Mouse (Mus musculus) midbrain, embryonic 14.5 days (tissue): ENCODE measurements around the gene Pold4. TPM values are rescaled to one million over a fixed set of nuclear protein-coding genes. Genes with fewer than 3 reads are reported as not detected.

ENCODE experiments used
- ATAC-seq: fragments of 200-750 bp; cut with Nextera tagmentation; 2 replicates; pipeline ENCODE4 v1.8.0; 2017; ENCODE audit warnings: moderate number of reproducible peaks, moderate library complexity; ENCODE audit not compliant: low FRiP score, low TSS enrichment
- DNase-seq: peaks from one replicate; pipeline ENCODE4 v3.0.0-alpha.2; 2015
- H3K27ac ChIP-seq: fragments of 300-500 bp; sonication (generic); replicated peaks from 2 replicates; pipeline ENCODE4 v1.5.1; 2014; ENCODE audit warnings: mild to moderate bottlenecking, low read depth, low read length, moderate library complexity
- H3K27me3 ChIP-seq: fragments of 300-500 bp; sonication (generic); 2 replicates; pipeline ENCODE4 v1.6.1; 2014; ENCODE audit warnings: low read length, control low read depth, mixed read lengths; ENCODE audit not compliant: control insufficient read depth, insufficient read depth
- H3K36me3 ChIP-seq: fragments of 300-500 bp; sonication (generic); 2 replicates; pipeline ENCODE4 v1.6.1; 2014; ENCODE audit warnings: low read length, control low read depth; ENCODE audit not compliant: control insufficient read depth, insufficient read depth
- H3K4me1 ChIP-seq: fragments of 300-500 bp; sonication (generic); 2 replicates; pipeline ENCODE4 v1.6.1; 2014; ENCODE audit warnings: mild to moderate bottlenecking, antibody characterized with exemption, low read length, control low read depth; ENCODE audit not compliant: control insufficient read depth, insufficient read depth
- H3K4me2 ChIP-seq: fragments of 300-500 bp; sonication (generic); 2 replicates; pipeline ENCODE4 v1.6.1; 2014; ENCODE audit warnings: mild to moderate bottlenecking, low read length, moderate library complexity
- H3K4me3 ChIP-seq: fragments of 300-500 bp; sonication (generic); replicated peaks from 2 replicates; pipeline ENCODE4 v1.5.1; 2014; ENCODE audit warnings: low read depth, low read length
- H3K9ac ChIP-seq: fragments of 300-500 bp; sonication (generic); replicated peaks from 2 replicates; pipeline ENCODE4 v1.6.1; 2014; ENCODE audit warnings: mild to moderate bottlenecking, low read length, moderate library complexity
- H3K9me3 ChIP-seq: fragments of 300-500 bp; sonication (generic); 2 replicates; pipeline ENCODE4 v1.6.1; 2016; ENCODE audit warnings: low read length, control low read depth, mixed read lengths; ENCODE audit not compliant: control insufficient read depth
- WGBS: fragments of 180-500 bp; shearing (Covaris S2); extraction: QIAGEN DNeasy Blood & Tissue Kit; methylation state at CpG from one replicate; pipeline ENCODE4 v1.1.7; 2014; 5-methylcytosine and 5-hydroxymethylcytosine counted together
- polyA plus RNA-seq: library from polyadenylated mRNA; unstranded; fragments of >200 nt; fragmentation: Nextera tagmentation; extraction: Ambion mirVana; gene quantifications from 2 replicates; pipeline ENCODE4 v1.2.1, GENCODE M21; 2014

Pold4 gene
- polyA plus RNA-seq, 1 experiment from 2014 or later: 18.5 TPM

GRCm38 (mm10) chr19:4219943-4220342, 11.8 kb upstream of the Pold4 start:
- H3K27ac ChIP-seq: no peak overlapping the region
- ATAC-seq (no peak), DNase-seq (no peak)
- H3K4me3 ChIP-seq: no peak overlapping the region
- H3K4me2 ChIP-seq: no peak overlapping the region
- WGBS: 86% methylated on average over 6 of the region's 6 CpGs
- 0 out of 2 replicates have a peak, but pooled peaks cover 4% of the 10 kb centered on the region for H3K4me1 ChIP-seq
- no peak overlapping the region for H3K9ac ChIP-seq
- no peaks in the 10 kb centered on the region for H3K9me3 ChIP-seq
- H3K36me3 ChIP-seq: no peaks in the 10 kb centered on the region
- H3K27me3 ChIP-seq: peaks cover 22% of the 10 kb centered on the region

- no peaks in the 10 kb centered on the region for H3K4me1 ChIP-seq
- no peak for DNase-seq
- no peak overlapping the region for H3K4me3 ChIP-seq
- no peaks in the 10 kb centered on the region for H3K9me3 ChIP-seq
- ATAC-seq: no peak
- H3K4me2 ChIP-seq: no peak overlapping the region
- 53% methylated on average over 4 of the region's 4 CpGs for WGBS
- H3K9ac ChIP-seq: no peak overlapping the region
- H3K27me3 ChIP-seq: peaks cover 17% of the 10 kb centered on the region
- H3K36me3 ChIP-seq: no peaks in the 10 kb centered on the region
- H3K27ac ChIP-seq: no peak overlapping the region
Observed at GRCm38 (mm10) chr19:4220416-4220815, 11.3 kb upstream of the Pold4 start.

GRCm38 (mm10) chr19:4220957-4221743, 10.5 kb upstream of the Pold4 start:
- ATAC-seq (no peak), DNase-seq (peak; percentile 12)
- Histone ChIP-seq H3K36me3 (no peaks in the 10 kb centered on the region), H3K27ac (no peak overlapping the region), H3K9ac (no peak overlapping the region), H3K4me2 (no peak overlapping the region), H3K9me3 (no peaks in the 10 kb centered on the region), H3K27me3 (peaks cover 10% of the 10 kb centered on the region), H3K4me3 (no peak overlapping the region), H3K4me1 (no peaks in the 10 kb centered on the region)
- WGBS: 43% methylated on average over 14 of the region's 14 CpGs

- no peak for DNase-seq
- Histone ChIP-seq H3K27me3 (0 out of 2 replicates have a peak, but pooled peaks cover under 1% of the 10 kb centered on the region), H3K4me1 (no peaks in the 10 kb centered on the region), H3K9me3 (no peaks in the 10 kb centered on the region), H3K36me3 (no peaks in the 10 kb centered on the region), H3K9ac (no peak overlapping the region), H3K4me2 (no peak overlapping the region), H3K4me3 (no peak overlapping the region), H3K27ac (no peak overlapping the region)
- ATAC-seq: no peak
- WGBS: 81% methylated on average over 11 of the region's 11 CpGs
Observed at GRCm38 (mm10) chr19:4222165-4222564, 9.5 kb upstream of the Pold4 start.

- no peaks in the 10 kb centered on the region for H3K27me3 ChIP-seq
- H3K36me3 ChIP-seq: no peaks in the 10 kb centered on the region
- H3K4me3 ChIP-seq: no peak overlapping the region
- H3K27ac ChIP-seq: no peak overlapping the region
- ATAC-seq: no peak
- H3K9me3 ChIP-seq: no peaks in the 10 kb centered on the region
- 88% methylated on average over 7 of the region's 7 CpGs for WGBS
- no peak overlapping the region for H3K4me2 ChIP-seq
- DNase-seq: no peak
- peaks cover 4% of the 10 kb centered on the region for H3K4me1 ChIP-seq
- no peak overlapping the region for H3K9ac ChIP-seq
Observed at GRCm38 (mm10) chr19:4226779-4227178, 4.9 kb upstream of the Pold4 start.

GRCm38 (mm10) chr19:4227446-4227845, 4.3 kb upstream of the Pold4 start:
- H3K27ac ChIP-seq: no peak overlapping the region
- H3K36me3 ChIP-seq: no peaks in the 10 kb centered on the region
- 66% methylated on average over 5 of the region's 5 CpGs for WGBS
- H3K9me3 ChIP-seq: no peaks in the 10 kb centered on the region
- ATAC-seq: no peak
- no peaks in the 10 kb centered on the region for H3K27me3 ChIP-seq
- H3K4me3 ChIP-seq: no peak overlapping the region
- H3K4me2 ChIP-seq: no peak overlapping the region
- H3K9ac ChIP-seq: no peak overlapping the region
- no peak for DNase-seq
- peaks cover 9% of the 10 kb centered on the region for H3K4me1 ChIP-seq

- H3K36me3 ChIP-seq: no peaks in the 10 kb centered on the region
- no peaks in the 10 kb centered on the region for H3K27me3 ChIP-seq
- H3K4me2 ChIP-seq: no peak overlapping the region
- H3K4me1 ChIP-seq: peaks cover 11% of the 10 kb centered on the region
- no peaks in the 10 kb centered on the region for H3K9me3 ChIP-seq
- no peak overlapping the region for H3K4me3 ChIP-seq
- H3K27ac ChIP-seq: no peak overlapping the region
- DNase-seq: peak; percentile 91
- WGBS: 21% methylated on average over 8 of the region's 8 CpGs
- ATAC-seq: no peak
- no peak overlapping the region for H3K9ac ChIP-seq
Observed at GRCm38 (mm10) chr19:4227894-4228678, 3.6 kb upstream of the Pold4 start.

GRCm38 (mm10) chr19:4228891-4229290, 2.8 kb upstream of the Pold4 start:
- no peak for ATAC-seq
- Histone ChIP-seq H3K4me2 (no peak overlapping the region), H3K27me3 (no peaks in the 10 kb centered on the region), H3K4me1 (peaks cover 11% of the 10 kb centered on the region), H3K4me3 (no peak overlapping the region), H3K9me3 (no peaks in the 10 kb centered on the region), H3K27ac (no peak overlapping the region), H3K9ac (no peak overlapping the region), H3K36me3 (no peaks in the 10 kb centered on the region)
- DNase-seq: no peak
- 73% methylated on average over 4 of the region's 4 CpGs for WGBS
